Mouse (Mus musculus) heart, adult 2 months (tissue): ENCODE data around the gene Kdm2b. TPM values are rescaled to one million over a fixed set of nuclear protein-coding genes. Genes with fewer than 3 reads are reported as not detected.

Experiments
- DNase-seq, 2 experiments: peaks; one replicate each; pipeline ENCODE4 v3.0.0; 2021
- H3K27ac ChIP-seq: fragments of 200-600 bp; 2 replicates; pipeline ENCODE4 v1.8.1; 2022
- H3K27me3 ChIP-seq: fragments of 200-500 bp; 2 replicates; pipeline ENCODE4 v1.6.1; 2012; ENCODE audit warnings: mild to moderate bottlenecking, low read length, inconsistent platforms, mixed read lengths; ENCODE audit not compliant: control insufficient read depth, insufficient read depth
- H3K36me3 ChIP-seq: fragments of 200-500 bp; 2 replicates; pipeline ENCODE4 v1.6.1; 2012; ENCODE audit warnings: low read length, inconsistent platforms; ENCODE audit not compliant: control insufficient read depth, insufficient read depth
- H3K4me1 ChIP-seq: fragments of 200-500 bp; 2 replicates; pipeline ENCODE4 v1.6.1; 2011; ENCODE audit warnings: low read length; ENCODE audit not compliant: control insufficient read depth, insufficient read depth
- H3K4me3 ChIP-seq: fragments of 200-600 bp; 2 replicates; pipeline ENCODE4 v1.8.1; 2022
- H3K79me2 ChIP-seq: fragments of 200-500 bp; replicated peaks from 2 replicates; pipeline ENCODE4 v1.6.1; 2012; ENCODE audit warnings: mild to moderate bottlenecking, inconsistent platforms, low read length, moderate library complexity, mixed read lengths; ENCODE audit not compliant: control insufficient read depth, insufficient read depth
- H3K9ac ChIP-seq: fragments of 200-500 bp; 2 replicates; pipeline ENCODE4 v1.6.1; 2012; ENCODE audit warnings: low read depth, mild to moderate bottlenecking, control low read depth, inconsistent platforms, low read length, mixed read lengths
- CTCF ChIP-seq: fragments of 200-600 bp; IDR thresholded peaks from 2 replicates; pipeline ENCODE4 v1.8.1; 2022; ENCODE audit warnings: antibody characterized with exemption, mild to moderate bottlenecking, moderate library complexity
- EP300 ChIP-seq: fragments of 200-500 bp; IDR thresholded peaks from 2 replicates; pipeline ENCODE4 v1.6.1; 2011; ENCODE audit warnings: low read depth, low read length, control low read depth; ENCODE audit not compliant: insufficient read depth
- POLR2A ChIP-seq: fragments of 200-500 bp; IDR thresholded peaks from 2 replicates; pipeline ENCODE4 v1.6.1; 2011; ENCODE audit warnings: mild to moderate bottlenecking, low read depth, low read length, control low read depth; ENCODE audit not compliant: insufficient read depth
- WGBS: fragments of 180-500 bp; shearing (Covaris S2); methylation state at CpG from one replicate; pipeline ENCODE4 v1.1.7; 2018; 5-methylcytosine and 5-hydroxymethylcytosine counted together
- intact Hi-C: fragments of 180-260 bp; cut with DNase I; formaldehyde crosslinking; loops from one replicate; pipeline ENCODE4 v1.15.1; 2025
- polyA plus RNA-seq: library from polyadenylated mRNA; depleted of rRNA; stranded (reverse); fragments of >200 nt; gene quantifications from 2 replicates; pipeline ENCODE4 v1.2.3, GENCODE M21; 2012
- total RNA-seq, 2 experiments: library from RNA; stranded (reverse); gene quantifications; 2 replicates each; pipeline ENCODE4 v1.2.3; 2021

Kdm2b gene
- total and polyA plus RNA-seq, 3 experiments = 8.2 to 14.6 (median 12.5) TPM

DNA sequence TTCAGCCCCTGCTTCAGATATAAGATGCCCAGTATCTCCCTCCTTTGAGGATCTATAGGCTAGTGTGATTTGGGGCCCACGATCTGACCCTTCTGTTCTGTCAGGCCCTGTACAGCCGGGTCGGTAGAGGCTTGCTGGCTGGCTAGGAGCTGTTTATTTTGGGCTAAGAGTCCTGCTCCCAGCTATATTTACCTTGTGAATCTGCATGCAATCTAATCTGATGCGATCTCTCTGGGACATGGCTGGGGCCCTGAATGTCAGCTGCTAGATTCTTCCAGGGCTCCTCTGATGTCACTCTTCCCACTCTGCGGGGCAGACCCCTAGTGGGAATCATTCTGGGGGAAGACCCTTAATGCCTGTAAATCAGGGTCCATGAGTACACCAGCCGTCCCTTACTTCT, 34.7 kb upstream of the Kdm2b start:
- Histone ChIP-seq H3K4me1 (peaks cover 15% of the 10 kb centered on the region), H3K36me3 (peaks cover 6% of the 10 kb centered on the region; the same call in 1 of the 2 replicates), H3K79me2 (peaks cover 2% of the 10 kb centered on the region), H3K27me3 (no peaks in the 10 kb centered on the region), H3K4me3 (no peak overlapping the region), H3K9ac (no peak overlapping the region), H3K27ac (no peak overlapping the region)
- no peak for DNase-seq
- no peak for TF ChIP-seq CTCF
- intact Hi-C loops = no loop called here
- WGBS = 84% methylated on average over 6 of the region's 6 CpGs

DNA sequence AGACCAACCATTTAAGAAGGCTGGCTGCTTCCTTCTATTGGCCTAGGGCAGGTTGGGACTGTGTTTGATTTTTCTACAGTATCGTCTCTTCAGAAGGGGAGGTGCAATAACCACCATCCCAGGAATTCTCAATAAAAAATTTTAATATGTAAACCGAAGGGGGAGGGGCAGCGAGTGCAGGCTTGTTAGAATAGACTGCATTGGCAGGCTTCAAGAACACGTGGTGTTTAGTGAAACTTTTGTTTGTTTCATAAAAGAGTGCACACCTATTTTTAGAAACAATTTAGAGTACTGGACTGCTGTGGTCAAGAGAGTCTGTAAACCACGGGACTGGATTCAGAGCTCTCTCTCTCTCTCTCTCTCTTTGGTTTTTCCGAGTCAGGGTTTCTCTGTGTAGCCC, 33.4 kb upstream of the Kdm2b start:
- Histone ChIP-seq H3K4me3 (no peak overlapping the region), H3K36me3 (peaks cover 6% of the 10 kb centered on the region; the same call in 1 of the 2 replicates), H3K4me1 (peaks cover 23% of the 10 kb centered on the region), H3K9ac (no peak overlapping the region), H3K79me2 (peaks cover 2% of the 10 kb centered on the region), H3K27me3 (no peaks in the 10 kb centered on the region), H3K27ac (peak overlapping the region; percentile 34)
- DNase-seq = no peak
- no peak for TF ChIP-seq CTCF
- 53% methylated on average over 6 of the region's 6 CpGs for WGBS
- intact Hi-C loops = no loop called here

DNA sequence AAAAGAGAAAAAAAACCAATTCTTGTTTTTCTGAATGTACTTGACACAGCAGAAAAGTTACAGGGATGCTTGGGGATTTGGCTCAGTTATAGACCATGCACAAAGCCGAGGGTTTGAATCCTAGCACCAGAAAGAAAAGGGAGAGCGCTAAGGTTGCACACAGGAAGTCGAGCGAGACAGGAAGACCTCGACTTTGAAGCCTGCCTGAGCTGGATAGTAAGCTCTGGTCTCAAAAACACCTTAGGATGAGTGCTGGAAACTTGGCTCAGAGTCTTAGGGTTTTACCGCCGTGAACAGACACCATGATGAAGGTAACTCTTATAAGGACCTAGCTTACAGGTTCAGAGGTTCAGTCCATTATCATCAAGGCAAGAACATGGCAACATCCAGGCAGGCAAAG, 31.8 kb upstream of the Kdm2b start:
- Histone ChIP-seq H3K4me1 (peaks cover 23% of the 10 kb centered on the region), H3K27ac (no peak overlapping the region), H3K4me3 (no peak overlapping the region), H3K27me3 (no peaks in the 10 kb centered on the region), H3K36me3 (peaks cover 8% of the 10 kb centered on the region; the same call in 1 of the 2 replicates), H3K79me2 (no peaks in the 10 kb centered on the region; the same call in none of the 2 replicates), H3K9ac (no peak overlapping the region)
- DNase-seq = no peak
- intact Hi-C loops = no loop called here
- WGBS = 71% methylated on average over 7 of the region's 7 CpGs
- no peak for TF ChIP-seq POLR2A
- TF ChIP-seq CTCF = no peak
- TF ChIP-seq EP300 = no peak

DNA sequence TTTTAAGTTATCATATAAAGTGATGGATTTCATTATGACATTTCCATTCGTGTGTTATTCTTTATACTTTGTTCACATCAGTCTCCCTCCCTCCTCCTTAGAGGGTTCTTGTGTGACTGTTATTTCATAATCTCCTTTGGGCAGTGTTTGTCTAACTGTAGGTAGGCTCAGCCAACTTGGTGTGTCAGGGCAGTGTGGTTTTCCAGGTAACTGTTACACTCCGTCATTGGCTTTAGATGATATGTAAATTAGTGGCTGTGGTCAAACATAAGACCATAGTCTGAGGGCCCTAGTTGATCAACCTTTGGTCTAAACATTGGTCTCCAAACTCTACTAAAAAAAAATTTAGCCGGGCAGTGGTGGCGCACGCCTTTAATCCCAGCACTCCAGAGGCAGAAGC, 30.8 kb upstream of the Kdm2b start:
- 91% methylated on average over 5 of the region's 5 CpGs for WGBS
- TF ChIP-seq CTCF (no peak), EP300 (no peak), POLR2A (no peak)
- Histone ChIP-seq H3K4me3 (no peak overlapping the region), H3K36me3 (peaks cover 8% of the 10 kb centered on the region; the same call in 1 of the 2 replicates), H3K9ac (no peak overlapping the region), H3K4me1 (peaks cover 25% of the 10 kb centered on the region), H3K79me2 (no peaks in the 10 kb centered on the region; the same call in none of the 2 replicates), H3K27ac (no peak overlapping the region), H3K27me3 (no peaks in the 10 kb centered on the region)
- intact Hi-C loops = no loop called here
- no peak for DNase-seq

DNA sequence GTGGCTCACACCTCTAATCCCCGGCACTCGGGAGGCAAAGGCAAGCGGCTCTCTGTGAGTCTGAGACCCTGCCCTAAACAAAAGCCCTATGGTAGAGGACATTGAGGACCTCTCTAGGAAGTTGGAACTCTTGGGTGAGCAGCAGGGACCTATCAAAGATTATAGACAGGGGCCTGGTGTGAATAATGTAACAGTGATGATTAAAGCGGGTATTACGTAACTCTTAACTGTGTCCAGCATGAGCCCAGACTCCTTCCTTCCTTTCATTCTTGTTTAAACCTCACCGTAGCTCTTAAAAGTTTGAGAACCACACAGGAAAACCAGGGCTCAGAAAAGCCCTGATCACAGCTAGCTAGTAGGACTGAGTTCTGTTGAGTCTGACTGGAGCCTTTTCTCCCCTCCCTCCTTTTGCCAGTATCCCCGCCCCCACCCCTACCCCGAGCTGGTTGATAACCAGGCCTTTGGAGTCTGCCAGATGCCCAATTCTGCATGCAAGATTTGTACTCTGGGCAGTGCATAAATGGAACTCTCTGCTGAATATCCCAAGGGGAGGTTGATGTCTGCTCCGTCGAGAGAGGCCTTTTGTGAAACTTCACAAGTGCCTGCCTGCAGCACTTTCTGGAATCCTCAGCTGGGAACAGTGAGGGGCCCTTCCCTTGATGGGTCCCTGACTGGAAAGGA, 29.9 kb upstream of the Kdm2b start:
- intact Hi-C loops = no loop called here
- 18% methylated on average over 10 of the region's 10 CpGs for WGBS
- Histone ChIP-seq H3K4me1 (peaks cover 26% of the 10 kb centered on the region), H3K4me3 (peak overlapping the region; percentile 27; the same call in 1 of the 2 replicates), H3K27me3 (no peaks in the 10 kb centered on the region), H3K9ac (peak overlapping the region; percentile 22; the same call in 1 of the 2 replicates), H3K27ac (peak overlapping the region; percentile 72), H3K36me3 (peaks cover 8% of the 10 kb centered on the region; the same call in 1 of the 2 replicates), H3K79me2 (no peaks in the 10 kb centered on the region; the same call in none of the 2 replicates)
- DNase-seq = peak in 1 of 2 experiments; percentile 31
- TF ChIP-seq CTCF = no peak
- no peak for TF ChIP-seq EP300
- TF ChIP-seq POLR2A = no peak

DNA sequence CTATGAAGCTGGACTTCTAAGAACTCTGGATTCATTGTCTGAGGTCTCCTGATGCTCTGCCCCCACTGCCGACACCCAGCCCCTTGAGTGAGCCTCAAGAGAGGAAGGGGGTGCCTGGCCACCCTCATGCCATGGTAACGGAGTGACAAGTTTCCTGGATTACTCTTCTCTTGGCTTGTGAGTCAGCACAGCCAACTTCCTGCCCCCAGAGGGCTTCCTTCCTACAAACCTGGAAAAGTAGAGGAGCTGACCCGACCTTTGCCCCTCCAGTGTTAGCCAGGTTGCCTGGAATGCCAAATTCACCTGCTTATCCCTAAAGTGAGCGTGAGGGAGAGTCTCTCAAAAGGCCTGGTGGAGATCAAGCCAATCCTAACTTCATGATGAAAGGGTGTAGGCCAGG, 27.9 kb upstream of the Kdm2b start:
- Histone ChIP-seq H3K79me2 (no peaks in the 10 kb centered on the region; the same call in 1 of the 2 replicates), H3K27me3 (no peaks in the 10 kb centered on the region), H3K9ac (no peak overlapping the region; the same call in 1 of the 2 replicates), H3K27ac (no peak overlapping the region; the same call in 1 of the 2 replicates), H3K4me3 (no peak overlapping the region), H3K4me1 (peaks cover 27% of the 10 kb centered on the region), H3K36me3 (peaks cover 8% of the 10 kb centered on the region; the same call in 1 of the 2 replicates)
- TF ChIP-seq CTCF (no peak), POLR2A (0 out of 2 replicates have a peak, but pooled peaks have one; percentile 4)
- 47% methylated on average over 4 of the region's 4 CpGs for WGBS
- DNase-seq = peak in 1 of 2 experiments; percentile 17
- intact Hi-C loops = no loop called here
